Mouse (Mus musculus) cerebellum, adult 8-10 months (tissue): ENCODE results near the gene Cd151.

Experiments
- DNase-seq: peaks from one replicate; pipeline ENCODE4 v3.0.0; 2022

Cd151 gene

DNA sequence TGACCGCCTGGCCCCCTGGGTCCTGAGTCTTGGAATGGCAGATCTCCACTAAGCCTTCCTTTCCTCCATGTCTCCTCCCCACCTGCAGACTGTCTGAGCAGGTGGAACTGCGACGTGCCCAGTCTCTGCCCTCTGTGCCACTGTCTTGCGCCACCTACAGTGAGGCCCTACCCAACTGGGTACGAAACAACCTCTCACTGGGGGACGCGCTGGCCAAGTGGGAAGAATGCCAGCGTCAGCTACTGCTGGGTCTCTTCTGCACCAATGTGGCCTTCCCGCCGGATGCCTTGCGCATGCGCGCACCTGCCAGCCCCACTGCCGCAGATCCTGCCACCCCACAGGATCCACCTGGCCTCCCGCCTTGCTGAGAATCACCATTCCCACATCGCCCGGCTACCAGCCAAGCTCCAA, 7.9 kb upstream of the Cd151 start:
- peak; percentile 80 for DNase-seq

DNA sequence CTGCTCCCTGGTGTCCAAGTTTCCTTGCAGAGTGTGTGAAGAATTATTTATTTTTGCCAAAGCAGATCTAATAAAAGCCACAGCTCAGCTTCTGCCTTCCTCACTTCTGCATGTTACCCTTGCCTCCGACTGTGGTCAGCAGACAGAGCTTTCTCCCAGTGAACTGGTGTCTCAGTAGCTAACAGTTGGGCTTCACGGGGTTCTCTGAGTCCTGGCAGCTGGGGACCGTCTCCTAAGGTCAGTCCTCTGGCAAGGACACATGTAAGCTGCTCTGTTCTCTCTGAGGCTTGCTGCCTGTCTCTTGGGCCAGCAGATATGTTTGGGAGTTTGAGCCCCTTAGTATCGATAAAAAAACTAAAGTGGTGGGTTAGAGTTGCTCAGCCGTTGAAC, 7.2 kb upstream of the Cd151 start:
- DNase-seq, result peak; percentile 38

DNA sequence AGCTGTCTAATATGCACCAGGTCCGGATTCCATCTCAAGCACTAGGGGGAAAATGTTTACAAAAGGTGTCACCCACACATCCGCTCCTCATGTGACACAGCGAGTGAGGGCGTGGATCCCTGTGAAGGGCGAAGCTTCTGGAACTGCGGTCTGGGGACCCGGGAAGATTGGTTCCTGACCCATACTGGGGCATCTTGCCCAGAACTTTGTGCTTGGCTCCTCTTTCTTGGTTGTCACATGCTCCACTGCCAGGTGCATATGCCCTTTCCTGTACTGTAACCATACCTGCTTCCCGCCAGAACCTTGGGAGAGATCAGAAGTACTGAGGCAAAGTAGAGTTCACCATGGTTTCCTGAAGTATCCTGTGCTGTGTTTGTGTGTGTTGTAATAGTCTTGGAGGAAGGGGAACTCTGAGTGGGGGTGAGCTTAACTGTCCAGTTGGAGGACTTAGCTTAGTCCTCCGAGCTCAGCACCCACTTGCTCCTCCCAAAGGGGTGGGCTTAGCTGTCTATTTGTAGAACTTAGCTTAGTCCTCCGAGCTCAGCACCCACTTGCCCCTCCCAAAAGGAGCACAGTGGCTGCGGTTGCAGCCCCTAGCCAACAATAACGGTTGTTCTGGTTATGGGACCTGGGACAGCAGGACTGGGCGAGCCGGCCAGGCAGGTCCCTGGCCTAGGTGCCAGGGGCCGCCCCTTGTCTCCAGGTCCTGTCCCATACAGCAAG, 6.6 kb upstream of the Cd151 start, which contains the start of gene Cracr2b:
TSS of gene Cracr2b (plus strand) at position 704 of the 723 bp plus-strand sequence.
- peak; percentile 53 for DNase-seq

- peak; percentile 46 for DNase-seq
These were observed 5.5 kb upstream of the Cd151 start for GRCm38 (mm10) chr7:141461521-141462332.

- DNase-seq, result no peak
These were observed 4.8 kb upstream of the Cd151 start for GRCm38 (mm10) chr7:141462333-141462821.

DNA sequence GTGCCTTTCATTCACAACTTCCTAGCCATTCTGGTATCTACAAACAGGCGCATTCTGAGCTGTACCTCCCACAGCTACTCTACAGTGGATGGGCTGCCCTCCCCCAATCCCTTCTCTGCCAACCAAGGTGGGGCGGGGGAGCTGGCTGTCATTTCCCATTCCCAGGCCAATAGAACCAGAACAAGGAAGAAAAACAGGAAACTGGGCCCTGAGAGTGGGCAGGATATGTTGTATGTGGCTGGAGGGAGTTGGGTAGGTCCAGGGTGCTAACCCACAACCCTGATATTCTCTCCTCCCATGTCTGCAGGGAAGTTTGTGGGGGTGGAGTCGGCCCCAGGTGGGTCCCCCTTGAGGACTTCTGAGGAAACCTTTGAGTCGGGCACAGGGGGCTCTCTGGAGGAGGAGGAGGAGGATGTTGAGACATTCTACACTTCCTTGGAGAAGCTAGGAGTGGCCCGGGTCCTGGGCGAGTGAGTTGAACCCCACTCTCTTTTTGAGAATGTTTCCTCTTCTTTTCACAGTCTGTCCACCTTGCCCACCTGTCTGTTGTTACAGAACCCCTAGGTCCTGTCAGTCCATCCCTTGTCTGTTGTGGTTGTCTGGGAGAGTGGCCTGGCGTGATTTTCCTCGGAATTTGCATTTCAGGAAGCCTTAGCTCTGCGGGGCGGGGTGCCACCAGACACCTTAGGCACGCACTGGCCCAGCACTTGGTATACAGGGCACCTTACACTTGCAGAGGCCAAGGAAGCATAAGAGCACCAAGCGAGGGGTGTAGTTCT, 3.2 kb upstream of the Cd151 start:
- no peak for DNase-seq

DNA sequence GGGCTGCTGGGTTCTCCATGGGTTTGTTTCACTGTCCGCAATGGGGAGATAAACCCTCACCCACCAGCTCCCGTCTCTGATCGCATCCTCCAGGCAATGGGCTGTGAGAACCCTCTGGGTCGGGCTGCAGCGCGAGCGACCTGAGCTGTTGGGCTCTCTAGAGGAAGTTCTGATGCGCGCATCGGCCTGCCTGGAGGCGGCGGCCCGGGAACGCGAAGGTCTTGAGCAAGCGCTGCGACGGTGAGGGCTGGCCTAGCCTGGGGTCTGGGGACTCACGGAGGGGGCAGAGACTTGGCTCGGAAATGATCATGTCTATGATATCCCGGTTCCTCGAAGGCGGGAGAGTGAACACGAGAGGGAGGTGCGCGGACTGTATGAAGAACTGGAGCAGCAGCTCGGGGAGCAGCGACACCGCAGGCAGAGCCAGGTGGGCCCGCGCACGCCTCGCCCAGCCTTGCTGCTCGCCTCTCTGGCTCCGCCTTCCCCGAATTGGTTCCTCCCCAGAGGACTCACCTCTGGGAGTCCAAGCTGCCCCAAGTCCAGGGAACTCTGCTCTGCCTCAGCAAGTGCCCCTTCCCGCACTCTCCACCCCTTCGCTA, 2.5 kb upstream of the Cd151 start:
- peak; percentile 30 for DNase-seq

DNA sequence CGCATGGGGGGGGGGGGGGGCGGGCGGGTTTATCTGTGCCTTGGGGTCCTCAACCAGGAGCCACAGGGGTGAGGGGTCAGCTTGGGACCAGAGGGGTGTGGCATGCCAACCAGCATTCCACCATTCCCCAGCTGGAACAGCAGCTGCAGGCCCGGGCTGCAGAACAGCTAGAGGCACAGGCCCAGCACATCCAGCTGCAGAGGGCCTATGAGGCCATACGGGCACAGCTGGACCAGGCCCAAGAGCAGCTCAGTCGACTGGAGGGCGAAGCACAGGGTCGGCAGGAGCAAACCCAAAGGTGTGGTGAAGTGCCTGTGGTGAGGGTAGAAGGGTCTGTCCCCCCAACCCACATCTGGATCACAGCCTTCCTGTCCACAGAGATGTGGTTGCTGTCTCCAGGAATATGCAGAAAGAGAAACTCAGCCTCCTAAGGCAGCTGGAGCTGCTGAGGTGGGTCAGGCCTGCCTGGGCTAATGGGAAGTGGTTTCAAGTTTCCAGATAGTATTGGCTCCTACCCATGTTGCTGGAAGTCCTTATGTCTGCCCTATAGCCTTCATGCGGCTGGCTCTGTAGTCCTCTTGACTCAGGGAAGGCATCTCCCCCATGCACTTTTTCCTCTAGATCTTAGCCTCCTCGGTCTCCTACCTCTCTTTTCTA, 1.7 kb upstream of the Cd151 start:
- no peak for DNase-seq

DNA sequence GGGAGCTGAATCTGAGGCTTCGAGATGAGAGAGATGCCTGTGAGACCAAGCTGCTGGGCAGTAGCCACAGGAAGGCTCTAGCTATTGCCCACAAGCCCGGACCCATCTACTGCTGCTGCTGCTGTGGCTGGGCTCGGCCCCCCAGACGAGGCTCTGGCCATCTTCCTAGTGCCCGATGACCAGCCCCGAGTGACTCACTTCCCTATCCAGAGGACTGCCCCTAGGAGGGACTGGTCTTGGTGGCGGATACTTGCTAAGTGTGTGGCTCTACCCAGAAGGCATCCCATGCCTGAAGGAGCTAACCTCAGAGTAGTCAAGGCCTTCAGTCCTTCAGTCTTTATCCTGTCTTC, 1.2 kb upstream of the Cd151 start:
- no peak for DNase-seq

DNA sequence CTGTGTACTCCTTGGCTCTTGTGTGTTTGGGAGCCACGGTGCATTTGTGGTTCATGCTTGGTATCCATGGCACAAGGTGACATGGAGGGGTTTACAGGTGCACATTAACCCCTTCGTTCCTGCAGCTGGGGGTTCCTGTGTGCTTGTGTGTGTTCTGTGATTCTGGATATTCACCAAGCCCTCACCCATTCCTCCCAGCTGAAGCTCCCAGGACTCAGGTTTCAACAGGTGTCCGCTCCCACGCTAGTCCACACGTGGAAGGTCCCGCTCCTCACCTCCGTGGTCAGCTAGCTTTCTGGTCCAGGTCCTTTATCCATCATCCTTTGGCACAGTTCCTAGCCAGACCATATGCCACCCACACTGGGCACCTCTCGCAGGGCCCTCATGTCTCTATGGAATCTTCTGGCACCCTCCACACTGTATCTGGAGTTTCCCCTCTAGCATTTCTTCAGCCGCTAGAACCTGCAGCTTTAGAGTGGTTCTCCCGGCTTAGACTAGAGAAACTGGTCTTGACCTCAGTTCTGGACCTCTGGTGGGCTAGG, 514 bp upstream of the Cd151 start:
- DNase-seq, result no peak

DNA sequence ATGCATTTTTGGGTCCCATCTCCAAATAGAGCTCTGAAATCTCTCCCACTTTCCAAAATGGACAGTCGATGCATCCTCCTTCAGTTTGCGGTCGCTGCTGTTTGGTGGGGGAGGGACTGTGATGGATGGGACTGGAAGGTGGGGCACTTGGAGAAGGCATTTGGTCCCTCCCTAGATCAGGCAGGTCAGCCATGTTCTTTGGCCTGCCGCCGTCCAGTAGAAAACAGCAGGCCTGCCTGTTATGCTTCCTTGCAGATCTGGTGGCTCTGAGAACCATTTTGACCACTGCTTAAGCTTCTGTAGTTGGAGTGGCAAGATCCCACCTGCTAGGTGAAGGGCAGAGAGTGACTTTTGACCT, 951 bp downstream of the Cd151 start:
- DNase-seq, result no peak

DNA sequence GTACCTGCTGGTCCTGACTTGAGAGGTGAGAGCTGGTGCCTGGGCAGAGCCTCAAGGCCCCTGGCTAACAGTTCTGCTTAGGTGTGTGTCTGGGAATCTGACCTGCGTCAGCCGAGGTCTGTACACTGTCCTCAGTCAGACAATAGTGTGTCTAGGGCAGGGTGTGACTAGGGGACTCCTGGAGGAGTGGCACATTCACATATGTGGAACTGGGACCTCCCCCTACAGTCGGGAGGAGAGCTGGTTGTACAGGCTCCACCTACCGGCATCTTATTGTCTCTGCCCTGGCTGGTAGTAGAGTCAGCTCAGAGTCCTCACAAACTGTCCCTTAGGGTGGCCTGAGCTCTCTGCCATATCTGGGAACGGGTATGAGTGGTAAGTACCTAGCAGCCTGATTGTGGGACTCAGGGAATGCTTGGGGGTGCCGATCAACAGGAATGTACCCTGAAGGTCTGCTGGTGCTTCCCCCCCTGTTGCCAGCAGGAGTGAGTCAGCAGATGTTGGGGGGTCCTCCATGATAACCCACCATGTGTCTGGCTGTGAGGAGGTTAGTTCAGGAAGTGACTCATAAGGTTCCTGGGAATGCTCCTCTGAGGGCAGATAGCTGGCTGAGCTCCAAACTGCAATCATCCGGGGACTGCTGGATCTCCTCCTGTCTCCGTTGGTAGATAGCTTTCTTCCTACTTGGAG, 1.5 kb downstream of the Cd151 start:
- DNase-seq, result peak; percentile 59

DNA sequence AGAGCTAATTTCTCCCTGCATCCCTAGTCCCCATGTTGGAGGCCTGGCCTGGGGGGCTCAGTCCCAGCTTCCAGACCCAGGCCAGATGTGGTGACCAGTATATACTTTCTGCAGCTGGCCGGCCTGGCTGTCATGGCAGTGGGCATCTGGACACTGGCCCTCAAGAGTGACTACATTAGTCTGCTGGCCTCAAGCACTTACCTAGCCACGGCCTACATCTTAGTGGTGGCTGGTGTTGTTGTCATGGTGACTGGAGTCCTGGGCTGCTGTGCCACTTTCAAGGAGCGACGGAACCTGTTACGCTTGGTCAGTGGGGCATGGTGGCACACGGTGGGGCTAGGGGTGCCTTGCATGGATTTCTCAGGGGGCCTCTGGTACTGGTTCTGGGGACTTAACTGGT, 2.2 kb downstream of the Cd151 start:
- DNase-seq, result no peak

- DNase-seq, result no peak
These were observed 2.9 kb downstream of the Cd151 start for GRCm38 (mm10) chr7:141469901-141470636.

DNA sequence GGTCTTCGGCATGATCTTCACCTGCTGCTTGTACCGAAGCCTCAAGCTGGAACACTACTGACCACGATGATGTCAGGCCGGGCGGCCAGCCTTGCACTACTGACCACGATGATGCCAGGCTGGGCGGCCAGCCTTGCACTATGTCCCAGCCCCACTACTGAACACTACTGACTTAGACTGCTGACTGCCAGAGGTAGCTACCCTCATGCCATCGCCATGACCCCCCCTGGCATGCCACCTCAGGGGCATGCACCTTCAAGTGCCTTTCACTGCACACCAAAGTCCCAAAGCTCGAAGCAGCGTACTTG, 3.4 kb downstream of the Cd151 start:
- DNase-seq, result no peak

- no peak for DNase-seq
These were observed 4.0 kb downstream of the Cd151 start for GRCm38 (mm10) chr7:141471236-141471635.

DNA sequence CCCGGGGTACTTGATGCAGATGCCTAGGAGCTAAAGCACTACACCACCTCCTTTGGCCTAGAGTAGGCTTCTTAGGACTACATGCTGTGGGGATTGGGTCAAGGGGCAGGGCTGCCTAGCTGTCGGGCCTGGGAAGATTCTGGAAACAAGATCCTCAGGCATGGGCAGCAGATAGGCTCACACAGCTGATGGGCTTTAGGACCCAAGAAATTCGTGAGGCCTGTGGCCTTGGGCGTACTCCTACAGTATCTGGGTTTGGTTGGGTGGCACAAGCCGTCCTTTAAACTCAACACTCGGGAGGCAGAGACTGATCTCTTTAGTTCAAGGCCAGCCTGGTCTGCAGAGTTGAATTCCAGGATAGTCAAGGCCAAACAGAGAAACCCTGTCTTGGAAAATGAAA, 5.0 kb downstream of the Cd151 start:
- DNase-seq, result no peak

- no peak for DNase-seq
These were observed 5.6 kb downstream of the Cd151 start for GRCm38 (mm10) chr7:141472763-141473162.

DNA sequence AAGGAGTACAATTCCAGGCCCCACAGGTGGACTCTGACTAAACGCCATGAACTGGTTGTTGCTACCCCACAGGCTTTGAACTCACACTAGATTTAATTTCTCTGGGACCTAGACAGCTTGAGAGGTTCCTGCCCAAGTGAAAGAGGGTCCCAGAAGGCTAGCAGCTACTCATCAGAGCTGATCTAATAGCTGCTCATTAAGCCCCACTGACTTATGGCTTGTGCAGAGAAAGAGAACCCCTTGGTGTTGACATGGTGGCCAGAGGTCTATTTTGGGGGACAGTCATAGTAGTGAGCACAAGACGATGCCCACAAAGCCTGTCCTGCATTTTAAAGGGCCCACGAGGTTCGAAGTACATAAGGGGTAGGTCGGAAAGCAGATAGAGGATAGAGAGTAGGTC, 7.0 kb downstream of the Cd151 start:
- DNase-seq, result no peak

- peak; percentile 89 for DNase-seq
These were observed 8.0 kb downstream of the Cd151 start, which contains the start of the genes Polr2l and Tspan4 for GRCm38 (mm10) chr7:141475011-141475804. Polr2l (minus strand) TSS chr7:141475132. Tspan4 (plus strand) TSS chr7:141475240.
